Comparison of ENCODE assay signal across 8 mouse cellular contexts in the genomic region with DNA sequence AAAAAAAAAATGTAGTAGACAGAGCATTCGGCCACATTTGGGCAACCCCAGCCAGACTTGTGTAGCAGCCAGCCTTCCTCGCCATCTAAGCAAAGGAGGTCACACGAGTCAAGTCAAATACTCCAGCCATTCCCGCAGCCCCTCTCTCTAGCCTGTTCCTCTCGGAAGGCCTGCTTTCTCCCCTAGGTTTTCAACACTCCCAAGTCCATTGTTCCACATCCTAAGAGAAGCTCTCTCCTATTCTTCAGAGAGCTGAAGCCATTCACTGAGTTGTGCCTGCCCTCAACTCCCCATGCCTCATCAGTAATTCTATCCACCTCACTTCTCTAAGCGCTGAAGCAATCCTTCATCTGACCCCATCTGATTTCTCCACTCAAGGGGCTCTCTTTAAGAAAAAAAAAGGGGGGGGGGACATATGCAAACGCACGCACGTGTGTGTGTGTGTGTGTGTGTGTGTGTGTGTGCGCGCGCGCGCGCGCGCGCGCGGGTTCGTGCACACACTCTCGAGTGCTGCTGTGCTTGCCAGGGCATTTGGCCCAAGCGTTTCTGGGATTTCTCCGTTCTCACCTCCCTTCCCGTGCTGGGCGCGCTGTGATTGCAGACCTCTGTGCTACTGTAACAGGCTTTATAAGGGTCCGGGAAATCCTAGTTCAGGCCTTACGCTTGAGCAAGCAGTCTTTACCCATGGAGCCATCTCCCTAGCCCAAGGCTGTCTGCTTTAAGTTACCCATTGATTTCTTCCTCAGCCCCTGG. TPM values are rescaled to one million over a fixed set of nuclear protein-coding genes. Genes with fewer than 3 reads are reported as not detected.
A peak's percentile ranks its signal among the peaks of the same experiment; 100 is the strongest.
DNase-seq lines count a peak whose midpoint lies in the region; ATAC-seq and TF ChIP-seq lines count a peak whose summit lies in the region.

No protein-coding gene starts in this region.

- 11% methylated on average over 29 of the region's 29 CpGs for WGBS in forebrain, embryonic 10.5 days
- 11% methylated on average over 29 of the region's 29 CpGs for WGBS in limb, embryonic 12.5 days
- WGBS in stomach, postnatal 0 days: 38% methylated on average over 29 of the region's 29 CpGs

- DNase-seq in forebrain, embryonic 10.5 days (ENCODE audit: extremely low spot score, low spot score): peak; percentile 35
- no peak for DNase-seq in stomach, postnatal 0 days (ENCODE audit: low spot score)
- DNase-seq in thymus, postnatal 25 days: no peak
- no peak for DNase-seq in urinary bladder, adult 2 months (ENCODE audit: low spot score)
- DNase-seq in right cerebral cortex, postnatal 25 days: no peak

- ATAC-seq in megakaryocyte, adult 5-6 weeks (ENCODE audit: poor library complexity, severe bottlenecking): no peak
- ATAC-seq in limb, embryonic 12.5 days (ENCODE audit: insufficient number of reproducible peaks, insufficient read depth, low FRiP score, low TSS enrichment, low read depth): no peak
- ATAC-seq in stomach, postnatal 0 days (ENCODE audit: low FRiP score, low TSS enrichment): no peak

- H3K4me3 ChIP-seq in megakaryocyte, embryonic 14.5 days (replicated peaks): peak overlapping the region; percentile 46
- peak overlapping the region; percentile 65 for H3K4me3 ChIP-seq in forebrain, embryonic 10.5 days
- H3K4me3 ChIP-seq in limb, embryonic 12.5 days (replicated peaks): peak overlapping the region; percentile 24
- peak overlapping the region; percentile 8; the same call in 1 of the 2 replicates for H3K4me3 ChIP-seq in stomach, postnatal 0 days (ENCODE audit: low read depth, low read length)

- peaks cover 17% of the 10 kb centered on the region for H3K27me3 ChIP-seq in megakaryocyte, embryonic 14.5 days (replicated peaks)
- peaks cover 49% of the 10 kb centered on the region for H3K27me3 ChIP-seq in forebrain, embryonic 10.5 days (ENCODE audit: poor library complexity, severe bottlenecking)
- H3K27me3 ChIP-seq in limb, embryonic 12.5 days: peaks cover 38% of the 10 kb centered on the region
- H3K27me3 ChIP-seq in stomach, postnatal 0 days (ENCODE audit: control insufficient read depth, insufficient read depth, low read length): no peaks in the 10 kb centered on the region

- peaks cover 11% of the 10 kb centered on the region for H3K9me3 ChIP-seq in megakaryocyte, embryonic 14.5 days
- no peaks in the 10 kb centered on the region; the same call in 1 of the 2 replicates for H3K9me3 ChIP-seq in forebrain, embryonic 10.5 days
- no peaks in the 10 kb centered on the region for H3K9me3 ChIP-seq in limb, embryonic 12.5 days
- no peaks in the 10 kb centered on the region for H3K9me3 ChIP-seq in stomach, postnatal 0 days (ENCODE audit: control insufficient read depth, low read length)

- TF ChIP-seq CTCF in stomach, postnatal 0 days (IDR thresholded peaks at IDR 0.05; ENCODE audit: low read depth): no peak

- no peak for TF ChIP-seq EP300 in stomach, postnatal 0 days (optimal IDR thresholded peaks at IDR 0.05)

- peak overlapping the region; percentile 98 for H3K4me2 ChIP-seq in limb, embryonic 12.5 days
- 0 out of 2 replicates have a peak overlapping the region, but pooled peaks have one; percentile 15 for H3K4me2 ChIP-seq in stomach, postnatal 0 days (replicated peaks; ENCODE audit: low read depth)

- H3K9ac ChIP-seq in limb, embryonic 12.5 days (replicated peaks): peak overlapping the region; percentile 35
- H3K9ac ChIP-seq in stomach, postnatal 0 days (ENCODE audit: low read length): no peak overlapping the region

- no peak overlapping the region for H3K27ac ChIP-seq in forebrain, embryonic 10.5 days
- H3K27ac ChIP-seq in limb, embryonic 12.5 days: no peak overlapping the region
- no peak overlapping the region for H3K27ac ChIP-seq in stomach, postnatal 0 days (replicated peaks)

- peaks cover 74% of the 10 kb centered on the region for H3K4me1 ChIP-seq in megakaryocyte, embryonic 14.5 days
- peaks cover 28% of the 10 kb centered on the region for H3K4me1 ChIP-seq in forebrain, embryonic 10.5 days
- peaks cover 23% of the 10 kb centered on the region for H3K4me1 ChIP-seq in limb, embryonic 12.5 days (replicated peaks)
- H3K4me1 ChIP-seq in stomach, postnatal 0 days (replicated peaks; ENCODE audit: control insufficient read depth, insufficient read depth): peaks cover 6% of the 10 kb centered on the region; the same call in 1 of the 2 replicates

- peaks cover 10% of the 10 kb centered on the region for H3K36me3 ChIP-seq in megakaryocyte, embryonic 14.5 days (replicated peaks; ENCODE audit: low read length)
- no peaks in the 10 kb centered on the region for H3K36me3 ChIP-seq in forebrain, embryonic 10.5 days (replicated peaks)
- no peaks in the 10 kb centered on the region for H3K36me3 ChIP-seq in limb, embryonic 12.5 days
- H3K36me3 ChIP-seq in stomach, postnatal 0 days (ENCODE audit: control insufficient read depth, insufficient read depth, low read length): no peaks in the 10 kb centered on the region

RNA-seq across cellular contexts. Expression of gene Gipc2, which starts 0.8 kb away (rescaled TPM):
- polyA plus RNA-seq in megakaryocyte, embryonic 14.5 days (2012; ENCODE audit: insufficient read depth, low replicate concordance): 2.4 TPM in 1 of 2 replicates, not detected in the other
- not detected in 2 replicates for total RNA-seq in megakaryocyte, adult 5-6 weeks (2015)
- total RNA-seq in megakaryocyte, adult 5-6 weeks (2017): 0.44 TPM in 1 of 2 replicates, not detected in the other
- 1.9 and 3.5 TPM in 2 replicates for polyA plus RNA-seq in forebrain, embryonic 10.5 days (2016; fragmentation: Nextera tagmentation; extraction: Ambion mirVana)
- polyA plus RNA-seq in limb, embryonic 12.5 days (2016; fragmentation: Nextera tagmentation; extraction: Ambion mirVana): 2.6 and 4.3 TPM in 2 replicates
- 76.1 and 82.5 TPM in 2 replicates for polyA plus RNA-seq in stomach, postnatal 0 days (2015; fragmentation: Nextera tagmentation; extraction: Ambion mirVana)
- polyA plus RNA-seq in urinary bladder, adult 2 months (2012; rRNA removed): 3.3 and 4.9 TPM in 2 replicates

RNA-seq across cellular contexts. Expression of gene Dnajb4, which starts 43.2 kb away (rescaled TPM):
- 5.3 TPM in 1 of 2 replicates, not detected in the other for polyA plus RNA-seq in megakaryocyte, embryonic 14.5 days (2012; ENCODE audit: insufficient read depth, low replicate concordance)
- total RNA-seq in megakaryocyte, adult 5-6 weeks (2015): 7.8 and 11.2 TPM in 2 replicates
- total RNA-seq in megakaryocyte, adult 5-6 weeks (2017): 10.8 and 12.3 TPM in 2 replicates
- 16.2 and 18.8 TPM in 2 replicates for polyA plus RNA-seq in forebrain, embryonic 10.5 days (2016; fragmentation: Nextera tagmentation; extraction: Ambion mirVana)
- polyA plus RNA-seq in limb, embryonic 12.5 days (2016; fragmentation: Nextera tagmentation; extraction: Ambion mirVana): 35.2 and 36.8 TPM in 2 replicates
- 26.4 and 29.0 TPM in 2 replicates for polyA plus RNA-seq in stomach, postnatal 0 days (2015; fragmentation: Nextera tagmentation; extraction: Ambion mirVana)
- polyA plus RNA-seq in urinary bladder, adult 2 months (2012; rRNA removed): 38.7 and 39.3 TPM in 2 replicates

RNA-seq across cellular contexts. Expression of gene Fubp1, which starts 43.3 kb away (rescaled TPM):
- 205 and 764 TPM in 2 replicates for polyA plus RNA-seq in megakaryocyte, embryonic 14.5 days (2012; ENCODE audit: insufficient read depth, low replicate concordance)
- 74.7 and 84.8 TPM in 2 replicates for total RNA-seq in megakaryocyte, adult 5-6 weeks (2015)
- 135 and 140 TPM in 2 replicates for total RNA-seq in megakaryocyte, adult 5-6 weeks (2017)
- polyA plus RNA-seq in forebrain, embryonic 10.5 days (2016; fragmentation: Nextera tagmentation; extraction: Ambion mirVana): 444 and 478 TPM in 2 replicates
- 403 and 416 TPM in 2 replicates for polyA plus RNA-seq in limb, embryonic 12.5 days (2016; fragmentation: Nextera tagmentation; extraction: Ambion mirVana)
- polyA plus RNA-seq in stomach, postnatal 0 days (2015; fragmentation: Nextera tagmentation; extraction: Ambion mirVana): 60.2 and 60.5 TPM in 2 replicates
- polyA plus RNA-seq in urinary bladder, adult 2 months (2012; rRNA removed): 57.6 and 74.3 TPM in 2 replicates

Comparison
In these comparisons a context has a peak if more than half of its experiments do, and no peak if none do; other contexts are left out.
1. H3K4me3 ChIP-seq: peak in every context shown above with its lines; median percentile 65 in forebrain, embryonic 10.5 days; 46 in megakaryocyte, embryonic 14.5 days; 24 in limb, embryonic 12.5 days; 8 in stomach, postnatal 0 days.
2. RNA of gene Gipc2, which starts 0.8 kb away (polyA plus RNA-seq): 76.1 to 82.5 TPM in stomach, postnatal 0 days; 3.3 to 4.9 TPM in urinary bladder, adult 2 months, 2.6 to 4.3 TPM in limb, embryonic 12.5 days, 1.9 to 3.5 TPM in forebrain, embryonic 10.5 days and 2.4 TPM in megakaryocyte, embryonic 14.5 days; every median in the first group is over 10 times any median in the second.